Mouse (Mus musculus): ENCODE data around the gene Catsperz.

- TF ChIP-seq GATA1 (IDR thresholded peaks at IDR 0.05; ENCODE audit: borderline replicate concordance, low read length) (no peak), FLI1 (IDR thresholded peaks at IDR 0.05; ENCODE audit: low read length) (no peak)
Measured at GRCm38 (mm10) chr19:6969665-6970381, 44.6 kb upstream of the Catsperz start.
